Mouse (Mus musculus): ENCODE results near the gene Rwdd2b.

Gene Rwdd2b

DNA sequence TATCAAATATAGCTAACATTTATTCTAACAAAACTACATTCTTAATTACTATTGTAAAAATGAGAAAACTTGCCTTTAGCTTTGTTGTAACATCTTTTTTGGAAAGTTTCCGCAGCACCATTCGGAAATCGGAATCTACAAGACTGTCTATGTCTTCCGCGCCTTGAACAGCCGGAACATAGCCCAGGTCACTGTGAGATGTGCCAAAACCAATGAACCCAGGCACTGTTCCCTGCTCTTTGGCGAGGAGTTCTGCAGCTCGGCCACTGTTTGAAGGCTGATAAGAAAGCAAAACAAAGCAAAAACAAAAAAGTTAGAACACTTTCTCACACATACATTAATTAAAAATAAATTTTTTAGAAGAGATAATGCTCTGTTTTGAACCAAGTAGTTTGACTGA lies 12.9 kb downstream of the Rwdd2b start:
- DNase-seq (ENCODE audit: low read depth, low spot score) = no peak

DNA sequence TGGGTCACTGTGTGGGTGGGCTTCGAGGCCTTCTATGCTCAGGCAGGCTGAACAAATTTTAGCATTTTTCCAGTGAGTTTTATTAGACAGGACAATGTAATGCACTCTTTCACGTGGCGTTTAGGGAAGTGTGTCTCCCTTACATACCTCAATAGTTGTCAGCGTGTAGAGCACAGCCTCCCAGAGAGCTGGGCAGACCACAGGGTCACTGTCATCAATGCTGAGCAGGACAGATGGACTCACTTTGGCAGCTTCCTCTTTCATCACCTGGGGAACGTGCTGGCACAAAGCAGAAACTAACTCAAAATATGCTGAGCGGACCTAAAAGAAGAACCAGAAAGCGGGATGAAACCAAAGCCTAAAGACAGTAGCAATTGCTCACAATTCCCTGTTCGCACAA lies 19.7 kb downstream of the Rwdd2b start:
- no peak for DNase-seq (ENCODE audit: low read depth, low spot score)

DNA sequence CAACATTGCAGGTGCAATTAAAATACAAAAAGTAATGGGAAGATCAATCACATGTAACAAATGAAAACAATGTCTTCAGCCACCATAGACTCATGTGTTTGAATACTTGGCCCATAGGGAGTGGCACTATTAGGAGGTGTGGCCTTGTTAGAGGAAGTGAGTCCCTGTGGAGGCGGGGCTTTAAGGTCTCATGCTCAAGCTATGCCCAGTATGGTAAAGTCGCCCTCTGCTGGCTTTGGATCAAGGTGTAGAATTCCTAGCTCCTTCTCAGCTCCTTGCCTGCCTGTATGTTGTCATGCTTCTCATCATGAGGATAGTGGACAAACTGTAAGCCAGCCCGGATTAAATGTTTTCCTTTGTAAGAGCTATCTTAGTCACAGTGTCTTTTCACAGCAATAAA lies 35.4 kb downstream of the Rwdd2b start:
- peak; percentile 94 for DNase-seq (ENCODE audit: low read depth, low spot score)

DNA sequence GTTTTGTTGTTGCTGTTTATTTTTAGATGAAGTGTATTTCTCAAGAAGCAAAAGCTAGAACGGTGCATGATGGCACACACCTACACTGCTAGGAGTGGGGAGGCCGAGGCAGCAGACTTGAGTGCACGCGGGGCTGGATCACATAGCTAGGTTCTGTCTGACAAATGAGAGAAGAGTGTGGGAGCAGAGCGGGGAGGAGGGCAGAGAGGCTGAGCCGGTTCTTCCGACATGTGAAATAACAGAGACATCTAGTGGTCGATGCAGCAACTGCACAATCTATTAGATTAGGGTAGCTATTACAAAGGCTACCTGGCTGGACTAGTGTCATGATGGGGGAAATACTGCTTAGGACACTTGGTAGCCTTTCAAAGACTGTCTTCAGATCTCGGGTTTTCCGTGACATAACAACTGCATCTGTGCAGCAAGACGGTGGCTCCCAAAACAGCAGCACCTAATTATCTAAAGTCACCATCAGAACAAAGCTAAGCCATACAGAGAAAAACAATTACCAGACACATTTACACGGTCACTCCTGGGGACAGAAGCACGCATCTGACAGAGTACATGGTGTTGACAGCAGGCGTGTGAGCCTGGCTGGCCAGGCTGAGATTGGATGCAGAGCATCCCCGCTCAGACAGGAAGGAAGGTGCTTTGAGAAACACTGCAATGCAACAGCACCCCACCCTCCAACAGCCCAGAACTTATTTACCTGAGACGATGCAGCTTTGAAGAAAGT lies 46.4 kb downstream of the Rwdd2b start:
- DNase-seq (ENCODE audit: low read depth, low spot score) = peak; percentile 84

DNA sequence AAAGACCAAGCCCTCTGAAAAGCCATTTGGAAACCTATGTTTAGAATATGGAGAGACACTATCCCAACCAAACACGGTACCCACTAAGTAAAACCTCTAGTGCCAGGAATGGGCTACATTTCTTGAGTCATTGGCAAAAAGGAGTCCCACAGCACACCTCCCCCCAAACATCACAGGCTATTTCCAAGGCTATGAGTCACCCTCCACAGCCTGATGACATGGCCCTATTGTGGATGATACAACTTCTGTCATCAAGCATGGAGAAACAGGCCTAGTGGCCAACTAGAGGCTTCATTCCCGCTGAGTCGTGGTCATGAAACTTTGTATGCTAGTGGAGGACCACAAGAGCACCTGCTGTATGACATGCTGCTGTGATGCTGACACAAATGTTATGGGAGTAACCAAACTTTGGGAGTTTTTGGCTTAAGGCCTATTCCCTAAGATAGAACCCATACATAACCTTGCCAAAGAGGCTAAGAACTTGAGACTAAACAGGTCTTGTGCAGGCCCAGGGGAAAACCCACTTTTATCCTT lies 52.9 kb downstream of the Rwdd2b start:
- no peak for DNase-seq (ENCODE audit: low read depth, low spot score)

DNA sequence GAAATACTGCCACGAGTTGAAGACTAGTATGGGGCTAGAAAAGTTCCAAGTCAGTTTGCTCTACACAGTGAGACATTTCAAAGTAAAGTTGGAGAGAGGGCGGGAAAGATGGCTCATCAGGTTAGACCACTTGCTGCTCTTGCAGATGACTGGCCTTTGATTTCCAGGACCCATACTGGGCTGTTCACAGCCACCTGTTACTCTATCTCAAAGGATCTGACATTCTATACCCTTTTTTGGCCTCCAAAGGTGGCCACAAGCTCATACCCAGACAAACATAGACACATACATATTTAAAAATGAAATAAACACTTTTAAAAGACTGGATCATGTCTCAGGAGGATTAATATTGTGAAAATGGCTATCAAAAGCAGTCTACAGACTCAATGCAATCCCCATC lies 56.0 kb downstream of the Rwdd2b start:
- DNase-seq (ENCODE audit: low read depth, low spot score) = no peak
